Mouse (Mus musculus) WW6 (cell line): Measurements from ENCODE around the gene Gm10406.
"Not testable (repeated sequence)": the region's sequence is repeated elsewhere in the genome, so short reads cannot be mapped to it uniquely, and the experiment has no call there.

ENCODE experiments used
- DNase-seq: peaks from one replicate; pipeline ENCODE4 v3.0.0-alpha.2; 2013; ENCODE audit warnings: low read depth, low spot score

Gm10406 gene

DNA sequence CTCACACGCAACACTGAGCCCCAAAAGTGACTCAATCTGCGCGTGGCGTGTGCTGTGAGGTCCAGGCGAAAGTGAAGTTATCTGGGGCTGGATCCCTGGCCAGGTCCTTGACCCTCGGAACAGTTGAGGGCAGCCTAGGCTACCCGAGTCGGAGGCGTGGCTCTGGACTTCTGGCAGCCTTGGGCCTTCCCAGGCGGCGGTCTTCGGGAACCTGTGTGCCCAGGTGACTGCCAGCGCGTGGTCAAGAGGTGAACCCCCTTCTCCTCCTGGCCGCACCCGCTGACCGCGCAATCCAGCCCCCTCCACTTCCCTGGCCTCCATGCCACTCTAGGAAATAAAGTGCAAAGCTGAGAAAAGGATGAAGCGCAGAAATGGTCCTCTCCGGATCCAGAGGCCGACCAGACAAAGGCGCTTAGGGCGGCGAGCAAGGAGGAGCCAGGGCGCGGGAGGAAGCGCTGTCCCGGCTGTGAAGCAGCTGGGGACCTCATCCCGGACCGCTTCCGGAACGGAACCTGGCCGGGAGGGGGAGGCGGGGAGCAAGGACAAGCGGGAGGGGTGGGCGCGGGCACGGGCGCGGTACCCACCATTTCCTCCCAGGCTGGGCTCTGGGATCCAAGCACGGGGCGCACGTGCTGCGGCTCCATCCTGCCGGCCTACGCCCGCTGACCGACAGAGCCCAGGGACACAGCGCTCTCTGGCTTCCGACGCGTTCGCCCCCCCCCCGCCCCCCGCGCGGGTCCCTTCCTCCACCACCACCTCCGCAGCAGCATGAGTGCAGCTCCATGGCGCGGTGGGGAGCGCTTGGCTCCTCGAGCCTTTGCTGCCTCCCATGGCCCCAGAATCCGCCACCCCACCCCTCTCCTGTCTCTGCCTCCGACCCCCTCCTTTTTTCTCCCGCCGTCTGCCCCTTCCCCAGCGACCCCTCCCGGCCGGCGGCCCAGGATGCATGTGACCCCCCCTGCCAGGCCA, at the start of gene Gm10406:
Gm10406 (minus strand) TSS at position 669 of the 969 bp plus-strand sequence.
- DNase-seq: peak; percentile 0

DNA sequence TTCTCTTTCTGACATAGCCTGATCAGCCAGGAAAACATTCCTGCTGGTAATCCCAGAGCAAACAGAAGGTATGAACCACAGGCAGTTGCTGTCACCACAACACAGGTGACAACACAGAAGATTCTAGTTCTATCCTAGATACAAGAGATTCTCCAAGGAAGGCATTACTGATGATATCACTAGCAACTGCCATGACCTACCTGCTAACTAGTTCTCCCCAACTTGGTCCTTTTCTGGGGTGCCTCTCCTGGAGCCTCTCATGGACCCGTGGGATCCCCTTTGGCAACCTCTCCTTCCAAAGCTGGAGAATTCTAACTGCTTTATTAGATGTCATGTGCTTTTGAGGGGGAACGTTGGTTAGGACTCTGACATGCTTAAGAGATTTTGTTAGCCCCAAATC, 17.6 kb upstream of the Gm10406 start, which contains the start of gene Gm3685:
Gm3685 (minus strand) TSS at position 101 of the 400 bp plus-strand sequence.
- not testable (repeated sequence) for DNase-seq

DNA sequence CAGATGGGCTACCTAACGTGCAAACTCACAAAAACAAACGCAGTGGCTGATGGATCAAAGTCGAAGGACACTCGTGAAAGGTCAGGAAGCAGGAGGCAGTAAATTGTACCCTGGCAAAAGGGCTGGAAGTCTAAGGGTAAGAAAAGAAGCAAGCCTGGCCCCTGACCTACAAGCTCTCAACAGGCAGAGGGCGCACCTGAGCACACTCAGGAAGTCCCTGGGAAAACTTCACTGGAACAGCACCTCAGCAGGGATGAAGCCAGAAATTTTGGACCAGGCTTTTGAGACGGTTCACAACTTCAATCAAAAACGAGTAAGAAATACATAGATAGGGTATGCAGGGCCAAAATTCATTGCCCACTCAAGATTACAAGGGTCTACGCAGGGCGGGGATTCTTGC, 975 bp downstream of the Gm10406 start:
- not testable (repeated sequence) for DNase-seq

- DNase-seq: not testable (repeated sequence)
Observed at GRCm38 (mm10) chr14:6973718-6974117, 53.5 kb downstream of the Gm10406 start, which contains the start of gene Gm6356. Gene Gm6356 (minus strand): TSS chr14:6973818.
